Mouse (Mus musculus): Measurements from ENCODE around the gene Tmed10. TPM values are rescaled to one million over a fixed set of nuclear protein-coding genes. Genes with fewer than 3 reads are reported as not detected.

Gene Tmed10
- polyA plus RNA-seq, 1 experiment from 2014 or later: 264 TPM

DNA sequence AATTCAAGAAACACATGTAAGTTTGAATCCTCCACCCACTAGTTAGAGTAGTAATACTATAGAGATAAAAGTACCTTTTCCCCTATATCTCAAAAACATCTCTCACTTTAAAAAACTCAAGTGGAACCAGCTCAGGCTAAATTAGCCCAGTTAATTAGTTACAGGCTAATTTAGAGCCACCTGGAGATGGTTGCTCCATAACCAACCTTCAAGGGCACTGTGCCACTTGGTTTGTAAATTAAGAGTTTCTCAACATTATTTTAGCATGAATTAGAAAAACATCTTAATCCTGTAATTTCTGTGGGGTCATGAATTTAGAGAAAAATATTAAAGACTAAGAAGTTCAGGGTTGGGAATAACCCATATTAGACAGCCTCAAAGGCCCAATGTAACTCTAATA is 83.1 kb downstream of the Tmed10 start:
- peaks cover 7% of the 10 kb centered on the region for H3K9me3 ChIP-seq
- H3K9ac ChIP-seq (replicated peaks): no peak overlapping the region
- peaks cover 12% of the 10 kb centered on the region for H3K4me1 ChIP-seq (replicated peaks)
- peaks cover 9% of the 10 kb centered on the region for H3K27me3 ChIP-seq
- no peak overlapping the region for H3K4me2 ChIP-seq
- no peak overlapping the region for H3K27ac ChIP-seq
- no peak overlapping the region for H3K4me3 ChIP-seq (replicated peaks)
- no peaks in the 10 kb centered on the region for H3K36me3 ChIP-seq
- no peak for ATAC-seq (ENCODE audit: insufficient number of reproducible peaks, insufficient read depth, low FRiP score, low TSS enrichment, low read depth)

DNA sequence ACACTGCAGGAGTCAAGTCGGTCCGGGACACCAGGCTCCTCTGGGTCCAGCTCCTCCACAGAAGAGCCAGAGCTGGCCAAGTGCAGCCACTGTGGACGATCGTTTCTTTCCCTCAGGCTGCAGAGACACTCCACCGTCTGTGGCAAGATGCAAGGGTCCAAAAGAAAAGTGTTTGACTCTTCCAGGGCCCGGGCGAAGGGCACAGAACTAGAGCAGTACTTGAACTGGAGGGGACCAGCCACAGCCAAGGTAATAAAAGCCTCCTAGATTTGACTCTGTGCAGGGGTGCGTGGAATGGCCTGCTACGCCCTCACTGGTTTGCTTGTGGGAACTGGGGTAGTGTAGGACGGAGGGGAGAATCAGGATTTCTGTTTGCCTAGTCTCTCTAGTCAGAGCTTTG is 84.0 kb downstream of the Tmed10 start:
- Histone ChIP-seq H3K9me3 (peaks cover 7% of the 10 kb centered on the region), H3K9ac (replicated peaks) (no peak overlapping the region), H3K4me1 (replicated peaks) (peaks cover 9% of the 10 kb centered on the region), H3K4me2 (no peak overlapping the region), H3K36me3 (no peaks in the 10 kb centered on the region), H3K27ac (no peak overlapping the region), H3K27me3 (peaks cover 9% of the 10 kb centered on the region), H3K4me3 (replicated peaks) (no peak overlapping the region)
- ATAC-seq (ENCODE audit: insufficient number of reproducible peaks, insufficient read depth, low FRiP score, low TSS enrichment, low read depth): no peak
- 72% methylated on average over 10 of the region's 10 CpGs for WGBS

Other genes starting within 250 kb of the Tmed10 start
- 0.46 and 0.56 TPM in 2 replicates for gene Rps6kl1, start 223.6 kb downstream of the Tmed10 start, polyA plus RNA-seq (2016; fragmentation: Nextera tagmentation; extraction: Ambion mirVana)
- gene Pgf, start 197.1 kb downstream of the Tmed10 start, polyA plus RNA-seq (2016; fragmentation: Nextera tagmentation; extraction: Ambion mirVana): 17.0 and 17.8 TPM in 2 replicates
- 80.6 and 83.3 TPM in 2 replicates for gene Eif2b2, start 155.4 kb downstream of the Tmed10 start, polyA plus RNA-seq (2016; fragmentation: Nextera tagmentation; extraction: Ambion mirVana)
- 10.9 and 11.1 TPM in 2 replicates for gene Mlh3, start 104.2 kb downstream of the Tmed10 start, polyA plus RNA-seq (2016; fragmentation: Nextera tagmentation; extraction: Ambion mirVana)
- gene Acyp1, start 86.4 kb downstream of the Tmed10 start, polyA plus RNA-seq (2016; fragmentation: Nextera tagmentation; extraction: Ambion mirVana): 58.6 and 62.8 TPM in 2 replicates
- gene Zc2hc1c, start 86.3 kb downstream of the Tmed10 start, polyA plus RNA-seq (2016; fragmentation: Nextera tagmentation; extraction: Ambion mirVana): 0.97 and 1.1 TPM in 2 replicates
- gene Nek9, start 35.5 kb downstream of the Tmed10 start, polyA plus RNA-seq (2016; fragmentation: Nextera tagmentation; extraction: Ambion mirVana): 31.1 and 39.1 TPM in 2 replicates
- 2.0 and 2.7 TPM in 2 replicates for gene Fos, start 99.0 kb upstream of the Tmed10 start, polyA plus RNA-seq (2016; fragmentation: Nextera tagmentation; extraction: Ambion mirVana)
- gene Jdp2, start 224.2 kb upstream of the Tmed10 start, polyA plus RNA-seq (2016; fragmentation: Nextera tagmentation; extraction: Ambion mirVana): 0.87 and 1.1 TPM in 2 replicates